Mouse (Mus musculus) gastrocnemius, postnatal 10 days (tissue): ENCODE data around the gene Arfip1. TPM values are rescaled to one million over a fixed set of nuclear protein-coding genes. Genes with fewer than 3 reads are reported as not detected.
A peak's percentile ranks its signal among the peaks of the same experiment; 100 is the strongest.
"Not testable (repeated sequence)": the region's sequence is repeated elsewhere in the genome, so short reads cannot be mapped to it uniquely, and the experiment has no call there.

Experiments
- DNase-seq: peaks from one replicate; pipeline ENCODE4 v3.0.0; 2021; ENCODE audit warnings: mixed read lengths
- total RNA-seq, 2 experiments: library from RNA; stranded (reverse); gene quantifications; 2 replicates each; pipeline ENCODE4 v1.2.3; 2021

The Arfip1 gene
- total RNA-seq, 2 experiments from 2014 or later: 20.6 to 24.4 TPM

DNA sequence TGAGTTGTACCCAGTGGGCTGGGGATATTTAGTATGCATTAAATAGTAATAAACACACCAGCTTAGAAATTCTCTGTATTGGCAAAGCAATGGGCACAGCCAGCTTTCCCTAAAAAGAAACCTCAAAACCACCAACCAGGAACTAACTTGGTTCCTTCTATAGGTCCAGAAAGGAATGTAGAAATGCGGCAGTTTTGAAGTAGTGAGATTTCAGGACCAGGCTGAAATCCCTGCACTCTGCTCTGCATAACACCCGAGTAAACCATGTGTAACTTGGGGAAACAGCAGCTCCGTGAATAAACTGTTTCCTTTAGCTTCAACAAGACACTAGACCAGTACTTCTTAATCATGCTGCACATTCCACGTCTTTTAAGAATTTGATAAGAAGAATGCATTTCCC lies 1.7 kb downstream of the Arfip1 start:
- no peak for DNase-seq

DNA sequence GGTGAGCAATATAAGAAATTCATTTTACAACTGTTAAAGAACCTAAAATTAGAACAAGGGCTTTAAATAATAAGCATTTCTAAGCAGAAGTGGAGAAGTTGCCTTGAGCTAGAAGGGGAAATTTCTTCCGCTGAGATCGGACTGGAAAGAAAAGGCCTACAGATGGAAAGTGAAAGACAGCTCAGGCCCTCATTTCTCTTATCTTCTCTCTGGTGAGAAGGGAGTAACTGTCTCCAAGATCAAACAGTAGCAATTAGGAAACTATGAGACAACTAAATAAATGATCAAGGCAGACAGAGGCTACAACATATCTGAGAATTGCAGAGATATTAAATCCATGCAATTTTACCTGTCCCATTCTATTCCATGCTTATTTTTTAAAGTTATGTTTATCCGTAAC lies 11.9 kb downstream of the Arfip1 start:
- no peak for DNase-seq

DNA sequence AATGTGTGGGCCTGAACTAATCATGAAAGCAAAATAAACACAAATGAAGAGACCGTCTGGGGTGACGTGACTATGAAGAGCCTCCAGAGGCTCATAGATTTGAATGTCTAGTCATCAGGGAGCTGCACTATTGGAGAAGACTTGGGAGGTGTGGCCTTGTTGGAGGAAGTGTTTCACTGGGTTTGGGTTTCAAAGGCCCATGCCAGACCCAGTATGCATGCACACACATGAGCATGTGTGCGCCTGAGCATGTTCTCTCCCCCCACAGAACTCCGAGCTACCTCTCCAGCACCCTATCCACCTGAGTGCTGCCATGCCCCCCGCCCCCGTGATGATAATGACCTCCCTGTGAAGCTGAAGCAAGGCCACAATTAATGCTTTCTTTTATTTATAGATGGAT lies 12.8 kb downstream of the Arfip1 start:
- no peak for DNase-seq

DNA sequence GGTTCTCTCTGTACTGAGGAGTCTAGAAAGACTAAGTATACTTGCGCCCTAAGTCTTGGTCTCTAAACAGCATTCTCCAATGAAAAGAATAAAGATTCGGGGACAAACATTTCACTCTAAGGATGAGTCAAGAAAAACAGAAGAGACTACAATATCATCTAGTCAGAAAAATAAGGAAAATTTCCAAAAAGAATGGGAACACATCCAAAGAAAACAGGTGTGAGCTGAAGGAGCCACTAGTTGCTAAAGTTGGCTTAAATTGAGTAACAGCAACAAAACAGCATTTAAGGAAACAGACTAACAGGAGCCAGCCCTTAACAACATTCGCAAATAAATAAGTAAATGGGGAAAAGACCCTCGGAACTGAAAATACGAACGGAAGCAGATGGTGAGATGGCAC lies 13.9 kb downstream of the Arfip1 start:
- no peak for DNase-seq

DNA sequence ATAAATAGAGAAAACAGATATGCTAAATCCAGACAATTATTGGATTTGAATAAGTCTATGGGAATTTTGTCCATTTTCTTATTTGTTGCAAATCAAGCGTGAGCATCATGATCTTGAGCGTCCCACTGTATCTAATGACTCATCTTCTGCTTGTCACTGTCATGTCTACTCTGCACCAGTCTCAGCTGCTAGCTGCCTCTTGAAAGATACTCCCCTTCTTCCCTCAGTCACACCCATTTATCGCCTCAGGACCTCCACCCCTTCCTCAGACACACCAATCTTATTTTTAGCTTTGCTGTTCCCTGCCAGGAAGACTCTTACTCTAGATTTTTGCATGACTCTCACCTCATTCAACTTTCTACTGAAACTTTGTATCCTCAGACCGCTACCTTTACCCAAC lies 19.0 kb downstream of the Arfip1 start:
- DNase-seq: no peak

DNA sequence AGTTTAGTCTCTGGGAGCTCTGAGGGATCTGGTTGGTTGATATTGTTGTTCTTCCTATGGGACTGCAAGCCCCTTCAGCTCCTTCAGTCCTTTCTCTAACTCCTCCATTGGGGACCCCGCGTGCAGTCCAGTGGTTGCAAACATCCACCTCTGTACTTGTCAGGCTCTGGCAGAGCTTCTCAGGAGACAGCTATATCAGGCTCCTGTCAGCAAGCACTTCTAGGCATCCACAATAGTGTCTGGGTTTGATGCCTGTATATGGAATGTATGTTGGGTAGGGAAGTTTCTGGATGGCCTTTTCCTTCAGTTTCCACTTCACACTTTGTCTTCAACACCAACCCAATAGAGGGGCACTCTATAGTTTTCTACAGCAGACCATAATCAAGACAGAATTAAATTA lies 19.5 kb downstream of the Arfip1 start:
- DNase-seq: not testable (repeated sequence)

DNA sequence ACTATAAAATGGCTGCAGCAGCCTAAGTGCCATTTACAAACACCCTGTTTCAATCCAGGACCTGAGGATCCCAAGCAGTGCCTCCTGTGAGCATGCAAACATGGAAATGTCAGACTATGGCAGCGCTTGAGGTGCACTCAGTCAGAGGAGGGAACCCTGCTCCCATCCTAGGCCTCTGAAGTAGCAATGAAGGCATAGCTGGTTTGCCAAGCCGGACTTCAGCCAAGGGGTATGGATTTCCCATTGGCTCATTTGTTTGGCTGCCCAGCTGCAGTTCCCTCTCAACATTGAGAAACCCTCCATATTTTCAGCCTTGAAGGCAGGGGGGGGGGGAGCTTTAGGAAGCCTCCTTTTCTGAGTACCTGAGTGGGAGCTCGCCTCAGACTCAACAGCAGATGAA lies 24.1 kb downstream of the Arfip1 start:
- peak; percentile 32 for DNase-seq

DNA sequence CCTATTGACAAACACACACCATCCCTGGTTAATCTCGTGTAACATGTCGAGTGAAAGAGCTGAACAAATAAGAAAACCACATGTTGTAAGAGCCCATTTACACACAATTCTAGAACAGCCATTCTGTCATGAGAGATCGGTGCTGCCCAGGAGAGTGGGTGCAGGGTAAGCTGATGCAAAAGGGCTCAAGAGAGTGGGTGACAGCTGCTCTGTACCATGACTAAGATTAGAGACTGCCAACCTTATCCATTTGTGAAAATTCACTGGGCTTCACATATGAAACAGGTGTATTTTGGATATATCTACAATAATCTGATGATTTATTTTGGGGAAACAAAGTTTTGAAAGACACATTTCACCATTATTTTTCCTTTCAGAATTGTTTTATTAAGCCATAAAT lies 26.6 kb downstream of the Arfip1 start:
- no peak for DNase-seq

DNA sequence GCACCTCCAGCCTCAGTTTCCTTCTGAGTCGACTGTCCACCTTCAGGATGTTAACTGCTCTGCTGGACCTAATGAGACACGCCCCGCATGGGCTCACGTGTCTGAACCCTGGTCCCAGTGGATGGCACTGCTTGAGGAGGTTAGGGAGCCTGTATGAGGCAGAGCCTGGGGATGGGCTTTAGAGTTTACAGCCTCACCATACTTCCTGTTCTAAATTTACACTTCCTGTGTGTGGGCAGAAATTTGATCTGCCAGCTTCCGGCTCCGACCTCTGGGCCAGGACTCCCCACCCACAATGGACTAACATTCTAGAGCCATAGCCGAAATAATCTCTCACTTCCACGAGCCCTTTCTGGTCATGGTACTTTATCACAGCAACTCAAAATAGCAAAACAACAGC lies 35.2 kb downstream of the Arfip1 start:
- no peak for DNase-seq

DNA sequence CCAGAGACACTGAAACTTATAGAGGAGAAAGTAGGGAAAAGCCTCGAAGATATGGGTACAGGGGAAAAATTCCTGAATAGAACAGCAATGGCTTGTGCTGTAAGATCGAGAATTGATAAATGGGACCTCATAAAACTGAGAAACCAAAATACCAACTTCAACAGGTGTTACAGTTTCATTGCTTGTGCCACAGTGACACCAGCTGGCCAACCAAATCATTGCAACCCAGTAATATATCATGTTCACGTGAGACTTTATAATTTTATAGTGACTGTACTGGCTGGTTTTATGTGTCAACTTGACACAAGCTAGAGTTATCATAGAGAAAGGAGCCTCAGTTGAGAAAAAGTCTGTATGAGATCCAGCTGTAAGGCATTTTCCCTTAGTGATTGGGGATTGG lies 40.0 kb downstream of the Arfip1 start:
- peak; percentile 60 for DNase-seq

DNA sequence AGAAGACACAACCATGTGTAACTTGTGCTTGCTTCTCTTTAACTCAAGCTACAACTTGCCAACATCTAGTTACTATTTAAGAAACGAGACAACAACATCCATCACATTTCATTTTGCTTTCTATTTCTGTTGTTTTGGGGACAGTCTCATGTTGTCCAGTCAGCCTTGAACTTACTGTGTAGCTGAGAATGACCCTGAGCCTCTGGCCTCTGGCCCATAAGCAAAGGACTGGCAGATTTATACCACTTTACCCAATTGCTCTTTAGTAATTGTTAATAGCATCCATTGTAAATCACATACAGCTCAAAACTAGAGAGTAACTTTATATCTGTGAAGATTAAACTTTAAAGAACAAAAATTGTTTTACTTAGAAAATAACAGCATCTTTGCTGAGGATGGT lies 40.5 kb downstream of the Arfip1 start:
- DNase-seq: no peak

DNA sequence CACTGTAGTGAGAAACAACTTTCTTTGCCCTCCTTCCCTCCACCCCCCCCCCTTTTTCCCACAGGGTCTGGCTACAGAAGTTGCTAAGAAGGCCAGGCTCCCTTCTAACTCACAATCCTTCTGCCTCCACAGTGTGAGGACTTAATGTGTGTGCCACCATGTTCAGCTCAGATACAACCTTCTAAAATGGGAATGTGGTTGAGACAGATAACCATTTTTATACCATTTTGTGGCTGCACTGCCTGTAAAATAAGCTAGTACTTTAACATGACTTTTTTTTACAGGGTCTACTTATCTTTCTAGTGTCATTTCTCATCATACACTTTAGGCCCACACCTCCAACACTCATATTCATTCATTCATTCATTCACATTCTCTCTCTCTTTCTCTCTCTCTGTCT lies 41.8 kb downstream of the Arfip1 start:
- DNase-seq: no peak

DNA sequence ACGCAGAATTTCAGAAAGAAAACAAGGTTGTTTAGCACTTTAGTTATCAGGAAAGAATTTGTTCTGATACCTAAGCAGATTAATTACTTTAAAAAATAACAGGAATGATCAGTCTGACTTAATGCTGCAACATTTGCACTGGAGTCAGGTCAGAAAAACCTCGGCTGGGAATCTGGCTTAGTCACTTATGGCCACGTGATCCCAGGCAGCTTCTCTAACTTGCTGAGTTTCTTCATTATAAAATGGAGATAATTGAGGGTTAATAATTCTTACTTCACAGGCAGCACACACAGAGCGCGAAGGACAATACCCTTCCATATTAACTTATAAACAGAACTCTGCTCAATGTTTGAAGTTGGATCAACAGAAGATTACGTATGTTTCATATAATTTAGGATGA lies 45.4 kb downstream of the Arfip1 start:
- no peak for DNase-seq

DNA sequence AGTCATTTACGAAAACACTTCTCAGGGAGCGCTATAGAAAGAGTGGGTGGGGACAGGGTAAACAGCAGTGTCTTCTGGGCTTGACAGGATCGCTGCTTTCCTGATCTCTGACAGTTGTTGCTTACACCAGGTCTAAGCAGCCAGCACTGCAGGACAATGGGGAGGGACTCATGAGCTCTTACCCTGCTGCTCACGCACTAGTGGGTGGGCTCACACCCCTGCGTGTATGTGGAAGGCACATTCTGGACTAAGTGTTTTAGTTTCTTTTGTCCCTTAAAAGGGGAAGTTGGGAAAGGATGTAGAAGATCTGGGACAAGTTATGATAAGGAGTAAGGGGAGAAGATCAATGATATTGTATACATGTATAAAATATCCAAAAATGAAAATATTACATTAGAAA lies 49.2 kb downstream of the Arfip1 start:
- no peak for DNase-seq

DNA sequence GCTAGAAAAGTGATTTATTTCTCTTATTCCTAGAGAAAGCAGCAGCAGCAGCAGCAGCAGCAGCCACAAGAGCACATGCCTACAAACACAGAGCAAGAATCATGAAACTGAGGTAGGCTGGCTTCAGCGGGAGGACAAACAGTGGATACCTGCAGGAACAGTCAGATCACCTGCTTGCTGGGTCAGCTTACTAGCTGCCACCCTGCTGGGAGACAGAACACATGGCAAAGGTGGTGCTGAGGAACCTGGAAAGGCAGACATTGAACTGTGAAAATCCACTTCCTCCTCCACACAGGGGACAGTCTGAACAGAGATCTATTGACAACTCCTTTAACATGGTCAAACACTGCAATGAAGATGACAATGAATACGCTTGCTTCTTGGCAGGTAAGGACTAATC lies 53.4 kb downstream of the Arfip1 start:
- no peak for DNase-seq

DNA sequence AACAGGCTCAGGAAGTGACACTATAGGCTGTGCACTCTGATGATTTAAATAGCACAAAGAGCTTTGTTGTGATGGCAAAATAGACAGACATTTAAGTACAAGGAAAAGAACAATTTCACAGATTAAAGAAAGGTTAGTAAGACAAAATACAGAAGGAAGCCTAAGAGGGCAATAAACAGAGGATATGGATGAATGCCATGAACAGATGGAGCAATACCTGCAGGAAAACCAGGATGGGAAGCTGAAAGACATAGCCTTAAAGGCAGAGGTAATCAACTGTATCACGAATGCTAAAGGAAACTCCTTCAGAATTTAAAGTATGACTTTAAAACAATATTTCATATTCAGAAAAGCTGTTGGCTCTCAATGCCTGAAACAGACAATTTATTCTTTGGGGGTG lies 57.5 kb downstream of the Arfip1 start:
- no peak for DNase-seq

DNA sequence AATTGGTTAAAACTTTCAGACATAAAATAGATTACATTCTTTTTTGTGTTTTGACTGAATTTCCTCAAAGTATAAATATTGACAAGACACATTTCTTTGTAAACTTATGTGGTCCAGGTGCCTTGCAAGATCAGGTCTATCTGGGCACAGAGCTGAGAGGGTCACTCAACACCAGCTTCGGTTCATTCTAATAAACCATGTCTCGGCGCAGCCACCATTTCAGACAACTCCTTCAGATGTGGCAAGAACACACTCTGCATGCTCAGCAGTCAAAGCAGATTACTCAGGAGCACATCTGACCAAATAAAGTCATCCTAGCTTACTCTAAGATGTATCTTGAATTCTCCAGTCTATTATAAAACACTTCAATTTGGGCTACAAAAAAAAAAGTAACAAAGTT lies 66.3 kb downstream of the Arfip1 start:
- no peak for DNase-seq

DNA sequence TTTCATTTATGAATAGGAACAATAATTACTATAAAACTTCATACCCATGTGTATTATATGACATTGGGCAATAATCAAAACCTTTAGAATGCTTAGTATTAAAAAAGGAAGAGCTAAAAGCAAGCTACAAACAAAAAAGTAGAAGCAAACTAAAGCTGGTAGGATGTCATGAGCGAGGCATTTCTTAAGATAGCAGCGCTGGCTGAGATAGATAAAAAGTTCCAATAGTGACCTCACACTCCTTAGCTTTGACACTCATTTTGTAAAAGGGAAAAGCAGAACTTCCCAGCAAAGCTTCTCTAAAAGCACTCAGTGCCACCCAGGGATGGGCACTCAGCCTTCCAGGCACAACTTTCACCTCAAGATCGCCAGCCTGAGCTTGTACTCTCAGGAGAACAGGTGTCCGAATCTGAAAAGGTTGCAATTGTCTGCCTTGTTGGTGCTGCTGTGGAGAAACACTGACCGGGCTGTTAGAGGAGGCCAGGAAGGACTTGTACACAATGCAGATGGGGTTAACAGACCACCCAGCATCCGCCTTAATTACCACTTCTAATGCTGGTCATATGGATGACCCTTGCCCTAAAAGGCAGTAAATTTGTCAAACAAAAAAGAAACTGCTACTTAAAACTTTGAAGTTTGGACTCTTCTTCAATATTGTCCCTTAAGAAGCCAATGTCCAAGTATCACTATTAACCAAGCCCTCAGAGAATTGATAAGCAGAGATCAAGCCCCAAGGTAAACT lies 69.5 kb downstream of the Arfip1 start:
- no peak for DNase-seq

DNA sequence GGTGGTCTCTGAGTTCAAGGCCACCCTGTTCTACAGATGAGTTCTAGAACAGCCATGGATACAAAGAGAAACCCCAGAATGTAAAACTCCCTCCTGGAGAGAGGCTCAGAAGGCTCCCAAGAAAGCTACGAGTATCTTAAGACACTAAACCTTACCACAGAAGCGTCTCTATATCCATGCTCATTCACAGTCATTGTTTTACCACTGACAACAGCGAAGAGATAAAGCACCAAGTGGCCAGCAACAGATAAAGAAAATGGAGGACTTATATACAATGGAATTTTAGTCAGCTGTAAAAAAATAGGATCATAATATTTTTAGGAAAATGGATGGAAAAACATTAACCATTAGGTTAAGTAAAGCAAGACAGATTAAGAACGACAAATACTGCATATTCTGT lies 77.2 kb downstream of the Arfip1 start:
- DNase-seq: no peak

DNA sequence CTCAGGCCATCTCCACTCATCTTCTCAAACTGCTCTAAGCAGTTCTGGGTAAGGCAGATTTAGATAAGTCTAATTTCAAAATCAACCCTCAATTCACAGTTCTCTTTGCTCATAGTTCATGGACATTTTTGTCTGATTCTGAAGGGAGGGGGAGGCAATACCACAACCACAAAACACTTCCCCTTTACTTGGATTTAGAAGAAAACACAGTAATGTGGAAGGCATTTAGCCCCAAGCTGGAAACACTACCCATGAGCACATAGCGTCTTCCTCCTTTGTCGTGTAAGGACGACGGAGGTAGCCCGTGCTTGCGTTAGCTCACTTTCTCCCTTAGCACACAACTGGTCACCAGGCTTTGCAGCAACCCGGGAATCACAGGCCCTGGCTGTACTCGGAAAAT lies 78.1 kb downstream of the Arfip1 start:
- DNase-seq: no peak

DNA sequence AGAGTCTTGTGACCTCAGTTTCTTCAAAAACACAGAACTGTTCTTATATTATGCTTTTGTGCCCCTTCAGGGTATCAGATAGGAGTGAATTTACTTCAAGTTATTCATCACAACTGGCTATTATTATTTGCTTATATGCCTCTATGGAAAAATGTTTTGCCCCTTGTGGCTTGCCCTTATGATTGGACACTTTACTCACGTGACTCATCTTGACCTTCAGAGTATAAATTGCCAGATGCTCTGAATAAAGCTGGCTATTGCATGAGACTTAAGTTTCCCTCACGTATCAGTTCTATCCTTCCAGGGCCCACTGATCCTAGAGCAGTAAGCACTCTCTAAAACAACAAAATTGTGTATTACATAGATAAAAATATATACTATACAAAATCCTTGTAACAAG lies 80.3 kb downstream of the Arfip1 start:
- no peak for DNase-seq

DNA sequence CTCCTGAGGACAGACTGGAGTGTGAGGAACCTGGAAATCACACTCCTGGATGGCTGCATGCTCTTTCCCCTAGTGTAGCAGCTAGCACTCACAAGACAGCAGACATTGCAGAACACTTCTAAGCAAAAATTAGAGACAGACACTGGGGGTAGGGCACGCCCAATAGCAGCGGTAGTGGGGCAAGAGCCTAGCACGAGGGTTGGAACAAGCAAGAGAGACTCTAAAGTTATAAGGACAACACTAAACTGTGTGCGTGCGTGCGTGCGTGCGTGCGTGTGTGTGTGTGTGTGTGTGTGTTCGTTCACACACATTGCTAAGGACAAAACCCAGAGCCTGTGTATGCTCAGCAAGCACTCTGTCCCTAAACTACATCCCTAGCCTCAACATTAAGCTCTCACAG lies 81.9 kb downstream of the Arfip1 start:
- DNase-seq: no peak

DNA sequence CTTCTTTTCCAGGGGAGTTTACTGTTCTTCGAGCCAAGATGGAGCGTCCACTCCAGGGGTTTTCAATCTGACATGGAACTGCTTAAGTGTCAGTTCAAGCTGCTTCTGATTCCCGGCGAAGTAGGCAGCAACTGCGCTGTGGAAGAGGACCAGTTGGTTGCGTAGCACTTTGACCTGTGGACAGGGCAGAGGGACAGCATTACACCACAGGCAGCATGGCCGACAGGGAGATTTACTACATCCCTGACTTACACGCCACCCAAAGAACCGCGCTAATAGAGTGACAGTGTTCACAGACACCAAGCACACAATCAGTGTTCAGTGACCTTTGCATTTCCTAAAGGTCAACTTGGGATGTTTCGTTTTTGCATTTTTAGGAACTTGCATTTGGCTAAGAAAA lies 84.7 kb downstream of the Arfip1 start:
- no peak for DNase-seq

DNA sequence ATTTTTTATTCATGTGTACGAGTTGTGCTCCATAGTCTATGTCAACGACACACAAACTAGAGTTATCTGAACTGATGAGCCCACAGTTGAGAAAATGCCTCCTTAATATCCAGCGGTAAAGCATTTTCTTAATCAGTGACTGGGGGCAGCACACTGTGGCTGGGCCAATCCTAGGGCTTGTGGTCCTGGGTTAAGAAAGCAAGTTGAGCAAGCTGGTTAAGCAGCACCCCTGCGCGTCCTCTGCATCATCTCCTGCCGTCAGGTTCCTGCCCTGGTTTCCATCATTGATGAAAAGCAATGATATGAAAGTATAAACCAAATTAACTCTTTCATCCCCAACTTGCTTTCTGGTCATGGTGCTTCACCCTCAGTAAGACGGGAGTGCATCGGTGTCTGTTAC lies 89.8 kb downstream of the Arfip1 start:
- no peak for DNase-seq

DNA sequence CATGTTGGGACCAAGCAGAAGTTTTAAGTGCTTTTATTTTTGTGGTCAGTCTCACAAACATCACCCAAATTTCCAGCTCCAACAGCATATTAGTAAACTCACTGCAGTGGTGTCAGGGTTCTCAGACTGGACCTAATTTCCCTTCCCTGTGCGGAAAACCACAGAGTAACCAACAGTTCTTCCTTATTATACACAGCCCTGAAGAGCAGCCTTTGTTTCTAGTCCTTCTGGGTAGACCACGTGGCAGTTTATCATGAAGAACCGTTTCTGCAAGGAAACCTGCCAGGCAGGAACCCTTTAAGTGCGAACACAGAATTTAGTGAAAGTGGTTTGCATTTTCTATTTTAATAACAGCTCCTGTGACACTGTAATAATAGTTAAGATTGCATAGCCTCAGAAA lies 90.3 kb downstream of the Arfip1 start:
- no peak for DNase-seq
